Mouse (Mus musculus): ENCODE measurements at regions not wholly inside any gene's neighbourhood (a gene's known extent, or its start where the extent isn't known, plus 50 kb on each side); places are given as distances from the start of the nearest gene placed in this dataset.

GRCm38 (mm10) chr1:51602071-51602470 lies 123.8 kb upstream of the Nabp1 start:
- DNase-seq (ENCODE audit: low spot score) (no peak), ATAC-seq (replicated peaks; ENCODE audit: low FRiP score) (no peak)
- Histone ChIP-seq H3K36me3 (ENCODE audit: control insufficient read depth, insufficient read depth, low read length) (no peaks in the 10 kb centered on the region), H3K4me1 (replicated peaks; ENCODE audit: control insufficient read depth, insufficient read depth, low read length) (no peaks in the 10 kb centered on the region), H3K27me3 (ENCODE audit: control insufficient read depth, insufficient read depth, low read length) (no peaks in the 10 kb centered on the region), H3K4me2 (ENCODE audit: low read depth, low read length, severe bottlenecking) (no peak overlapping the region), H3K9me3 (ENCODE audit: control insufficient read depth, low read length) (no peaks in the 10 kb centered on the region), H3K9ac (ENCODE audit: low read length) (no peak overlapping the region), H3K4me3 (ENCODE audit: low read depth, low read length) (no peak overlapping the region), H3K27ac (ENCODE audit: low read depth, low read length) (no peak overlapping the region)
- WGBS: 94% methylated on average over 6 of the region's 6 CpGs

- H3K9ac ChIP-seq (ENCODE audit: low read length): no peak overlapping the region
- no peak for DNase-seq (ENCODE audit: low spot score)
- no peak overlapping the region for H3K27ac ChIP-seq (ENCODE audit: low read depth, low read length)
- H3K27me3 ChIP-seq (ENCODE audit: control insufficient read depth, insufficient read depth, low read length): no peaks in the 10 kb centered on the region
- no peaks in the 10 kb centered on the region for H3K4me1 ChIP-seq (replicated peaks; ENCODE audit: control insufficient read depth, insufficient read depth, low read length)
- H3K4me2 ChIP-seq (ENCODE audit: low read depth, low read length, severe bottlenecking): no peak overlapping the region
- no peak overlapping the region for H3K4me3 ChIP-seq (ENCODE audit: low read depth, low read length)
- WGBS: 31% methylated on average over 7 of the region's 7 CpGs
- H3K9me3 ChIP-seq (ENCODE audit: control insufficient read depth, low read length): no peaks in the 10 kb centered on the region
- no peaks in the 10 kb centered on the region for H3K36me3 ChIP-seq (ENCODE audit: control insufficient read depth, insufficient read depth, low read length)
- no peak for ATAC-seq (replicated peaks; ENCODE audit: low FRiP score)
Observed at GRCm38 (mm10) chr1:51600425-51600824, 122.2 kb upstream of the Nabp1 start.

- no peaks in the 10 kb centered on the region for H3K4me1 ChIP-seq (replicated peaks; ENCODE audit: control insufficient read depth, insufficient read depth, low read length)
- H3K9ac ChIP-seq (ENCODE audit: low read length): no peak overlapping the region
- no peaks in the 10 kb centered on the region for H3K36me3 ChIP-seq (ENCODE audit: control insufficient read depth, insufficient read depth, low read length)
- no peak overlapping the region for H3K4me2 ChIP-seq (ENCODE audit: low read depth, low read length, severe bottlenecking)
- no peak overlapping the region for H3K4me3 ChIP-seq (ENCODE audit: low read depth, low read length)
- DNase-seq (ENCODE audit: low spot score) (peak; percentile 88), ATAC-seq (replicated peaks; ENCODE audit: low FRiP score) (peak; percentile 89)
- no peaks in the 10 kb centered on the region for H3K27me3 ChIP-seq (ENCODE audit: control insufficient read depth, insufficient read depth, low read length)
- H3K27ac ChIP-seq (ENCODE audit: low read depth, low read length): no peak overlapping the region
- no peaks in the 10 kb centered on the region for H3K9me3 ChIP-seq (ENCODE audit: control insufficient read depth, low read length)
- WGBS: 56% methylated on average over 18 of the region's 18 CpGs
Observed at GRCm38 (mm10) chr1:51596935-51597820, 119.0 kb upstream of the Nabp1 start.

- Histone ChIP-seq H3K4me2 (ENCODE audit: low read depth, low read length, severe bottlenecking) (no peak overlapping the region), H3K9me3 (ENCODE audit: control insufficient read depth, low read length) (no peaks in the 10 kb centered on the region), H3K27ac (ENCODE audit: low read depth, low read length) (no peak overlapping the region), H3K4me1 (replicated peaks; ENCODE audit: control insufficient read depth, insufficient read depth, low read length) (no peaks in the 10 kb centered on the region), H3K27me3 (ENCODE audit: control insufficient read depth, insufficient read depth, low read length) (no peaks in the 10 kb centered on the region), H3K9ac (ENCODE audit: low read length) (no peak overlapping the region), H3K36me3 (ENCODE audit: control insufficient read depth, insufficient read depth, low read length) (no peaks in the 10 kb centered on the region), H3K4me3 (ENCODE audit: low read depth, low read length) (no peak overlapping the region)
- 82% methylated on average over 4 of the region's 4 CpGs for WGBS
- ATAC-seq (replicated peaks; ENCODE audit: low FRiP score) (no peak), DNase-seq (ENCODE audit: low spot score) (no peak)
Observed at GRCm38 (mm10) chr1:51594666-51595065, 116.4 kb upstream of the Nabp1 start.

- no peaks in the 10 kb centered on the region for H3K27me3 ChIP-seq (ENCODE audit: control insufficient read depth, insufficient read depth, low read length)
- 86% methylated on average over 10 of the region's 10 CpGs for WGBS
- H3K9ac ChIP-seq (ENCODE audit: low read length): no peak overlapping the region
- H3K4me2 ChIP-seq (ENCODE audit: low read depth, low read length, severe bottlenecking): no peak overlapping the region
- no peaks in the 10 kb centered on the region for H3K4me1 ChIP-seq (replicated peaks; ENCODE audit: control insufficient read depth, insufficient read depth, low read length)
- no peak for ATAC-seq (replicated peaks; ENCODE audit: low FRiP score)
- no peaks in the 10 kb centered on the region for H3K36me3 ChIP-seq (ENCODE audit: control insufficient read depth, insufficient read depth, low read length)
- H3K9me3 ChIP-seq (ENCODE audit: control insufficient read depth, low read length): no peaks in the 10 kb centered on the region
- DNase-seq (ENCODE audit: low spot score): no peak
- no peak overlapping the region for H3K4me3 ChIP-seq (ENCODE audit: low read depth, low read length)
- no peak overlapping the region for H3K27ac ChIP-seq (ENCODE audit: low read depth, low read length)
Observed at GRCm38 (mm10) chr1:51593621-51594441, 115.6 kb upstream of the Nabp1 start.

GRCm38 (mm10) chr1:51591886-51592285 lies 113.7 kb upstream of the Nabp1 start:
- no peaks in the 10 kb centered on the region for H3K36me3 ChIP-seq (ENCODE audit: control insufficient read depth, insufficient read depth, low read length)
- no peaks in the 10 kb centered on the region for H3K9me3 ChIP-seq (ENCODE audit: control insufficient read depth, low read length)
- H3K4me2 ChIP-seq (ENCODE audit: low read depth, low read length, severe bottlenecking): no peak overlapping the region
- 51% methylated on average over 4 of the region's 4 CpGs for WGBS
- no peak overlapping the region for H3K27ac ChIP-seq (ENCODE audit: low read depth, low read length)
- DNase-seq (ENCODE audit: low spot score) (no peak), ATAC-seq (replicated peaks; ENCODE audit: low FRiP score) (no peak)
- H3K27me3 ChIP-seq (ENCODE audit: control insufficient read depth, insufficient read depth, low read length): no peaks in the 10 kb centered on the region
- no peaks in the 10 kb centered on the region for H3K4me1 ChIP-seq (replicated peaks; ENCODE audit: control insufficient read depth, insufficient read depth, low read length)
- no peak overlapping the region for H3K4me3 ChIP-seq (ENCODE audit: low read depth, low read length)
- H3K9ac ChIP-seq (ENCODE audit: low read length): no peak overlapping the region

GRCm38 (mm10) chr1:51590606-51591400 lies 112.6 kb upstream of the Nabp1 start:
- ATAC-seq (replicated peaks; ENCODE audit: low FRiP score) (no peak), DNase-seq (ENCODE audit: low spot score) (no peak)
- Histone ChIP-seq H3K9ac (ENCODE audit: low read length) (no peak overlapping the region), H3K36me3 (ENCODE audit: control insufficient read depth, insufficient read depth, low read length) (no peaks in the 10 kb centered on the region), H3K4me1 (replicated peaks; ENCODE audit: control insufficient read depth, insufficient read depth, low read length) (no peaks in the 10 kb centered on the region), H3K27ac (ENCODE audit: low read depth, low read length) (no peak overlapping the region), H3K4me2 (ENCODE audit: low read depth, low read length, severe bottlenecking) (no peak overlapping the region), H3K4me3 (ENCODE audit: low read depth, low read length) (no peak overlapping the region), H3K27me3 (ENCODE audit: control insufficient read depth, insufficient read depth, low read length) (no peaks in the 10 kb centered on the region), H3K9me3 (ENCODE audit: control insufficient read depth, low read length) (no peaks in the 10 kb centered on the region)
- 66% methylated on average over 9 of the region's 9 CpGs for WGBS

- ATAC-seq (replicated peaks; ENCODE audit: low FRiP score) (no peak), DNase-seq (ENCODE audit: low spot score) (no peak)
- H3K27me3 ChIP-seq (ENCODE audit: control insufficient read depth, insufficient read depth, low read length): no peaks in the 10 kb centered on the region
- no peak overlapping the region for H3K27ac ChIP-seq (ENCODE audit: low read depth, low read length)
- no peak overlapping the region for H3K9ac ChIP-seq (ENCODE audit: low read length)
- H3K4me3 ChIP-seq (ENCODE audit: low read depth, low read length): no peak overlapping the region
- peaks cover 4% of the 10 kb centered on the region; the same call in 1 of the 2 replicates for H3K4me1 ChIP-seq (replicated peaks; ENCODE audit: control insufficient read depth, insufficient read depth, low read length)
- no peak overlapping the region for H3K4me2 ChIP-seq (ENCODE audit: low read depth, low read length, severe bottlenecking)
- 75% methylated on average over 3 of the region's 3 CpGs for WGBS
- H3K9me3 ChIP-seq (ENCODE audit: control insufficient read depth, low read length): no peaks in the 10 kb centered on the region
- no peaks in the 10 kb centered on the region for H3K36me3 ChIP-seq (ENCODE audit: control insufficient read depth, insufficient read depth, low read length)
Observed at GRCm38 (mm10) chr1:51584925-51585424, 106.8 kb upstream of the Nabp1 start.
